Mouse (Mus musculus): ENCODE measurements around the gene Csnk1e. TPM values are rescaled to one million over a fixed set of nuclear protein-coding genes. Genes with fewer than 3 reads are reported as not detected.
"Not testable (repeated sequence)": the region's sequence is repeated elsewhere in the genome, so short reads cannot be mapped to it uniquely, and the experiment has no call there.

The Csnk1e gene
- polyA plus RNA-seq, 1 experiment from 2014 or later: 240 TPM

GRCm38 (mm10) chr15:79473638-79474355 lies 18.4 kb upstream of the Csnk1e start:
- Histone ChIP-seq H3K27ac (ENCODE audit: low read length) (no peak overlapping the region), H3K36me3 (ENCODE audit: control insufficient read depth, insufficient read depth) (no peaks in the 10 kb centered on the region), H3K27me3 (replicated peaks; ENCODE audit: control insufficient read depth, insufficient read depth, low read length) (no peaks in the 10 kb centered on the region), H3K4me2 (ENCODE audit: low read length) (no peak overlapping the region), H3K9me3 (ENCODE audit: control insufficient read depth, low read length) (no peaks in the 10 kb centered on the region), H3K4me1 (replicated peaks; ENCODE audit: control insufficient read depth, insufficient read depth, low read length) (peaks cover 14% of the 10 kb centered on the region), H3K4me3 (replicated peaks; ENCODE audit: low read length) (no peak overlapping the region), H3K9ac (replicated peaks; ENCODE audit: low read depth, low read length) (no peak overlapping the region)
- WGBS: 50% methylated on average over 12 of the region's 12 CpGs
- ATAC-seq: no peak

GRCm38 (mm10) chr15:79473042-79473441 lies 17.7 kb upstream of the Csnk1e start:
- ATAC-seq: no peak
- 90% methylated on average over 5 of the region's 5 CpGs for WGBS
- no peak overlapping the region for H3K27ac ChIP-seq (ENCODE audit: low read length)
- no peak overlapping the region for H3K4me3 ChIP-seq (replicated peaks; ENCODE audit: low read length)
- H3K9me3 ChIP-seq (ENCODE audit: control insufficient read depth, low read length): no peaks in the 10 kb centered on the region
- H3K27me3 ChIP-seq (replicated peaks; ENCODE audit: control insufficient read depth, insufficient read depth, low read length): no peaks in the 10 kb centered on the region
- no peaks in the 10 kb centered on the region for H3K36me3 ChIP-seq (ENCODE audit: control insufficient read depth, insufficient read depth)
- no peak overlapping the region for H3K4me2 ChIP-seq (ENCODE audit: low read length)
- no peak overlapping the region for H3K9ac ChIP-seq (replicated peaks; ENCODE audit: low read depth, low read length)
- H3K4me1 ChIP-seq (replicated peaks; ENCODE audit: control insufficient read depth, insufficient read depth, low read length): peaks cover 14% of the 10 kb centered on the region

GRCm38 (mm10) chr15:79471095-79471494 lies 15.7 kb upstream of the Csnk1e start:
- ATAC-seq: no peak

GRCm38 (mm10) chr15:79470583-79470982 lies 15.2 kb upstream of the Csnk1e start:
- peaks cover 20% of the 10 kb centered on the region for H3K4me1 ChIP-seq (replicated peaks; ENCODE audit: control insufficient read depth, insufficient read depth, low read length)
- H3K27me3 ChIP-seq (replicated peaks; ENCODE audit: control insufficient read depth, insufficient read depth, low read length): no peaks in the 10 kb centered on the region
- ATAC-seq: no peak
- H3K4me3 ChIP-seq (replicated peaks; ENCODE audit: low read length): peak overlapping the region; percentile 26
- WGBS: 33% methylated on average over 17 of the region's 17 CpGs
- no peak overlapping the region for H3K27ac ChIP-seq (ENCODE audit: low read length)
- peak overlapping the region; percentile 42 for H3K4me2 ChIP-seq (ENCODE audit: low read length)
- H3K9ac ChIP-seq (replicated peaks; ENCODE audit: low read depth, low read length): no peak overlapping the region; the same call in 1 of the 2 replicates
- no peaks in the 10 kb centered on the region for H3K36me3 ChIP-seq (ENCODE audit: control insufficient read depth, insufficient read depth)
- no peaks in the 10 kb centered on the region for H3K9me3 ChIP-seq (ENCODE audit: control insufficient read depth, low read length)

More at GRCm38 (mm10) chr15:79471095-79471494, 15.7 kb upstream of the Csnk1e start:
- H3K36me3 ChIP-seq (ENCODE audit: control insufficient read depth, insufficient read depth): no peaks in the 10 kb centered on the region
- H3K4me2 ChIP-seq (ENCODE audit: low read length): peak overlapping the region; percentile 42
- 51% methylated on average over 10 of the region's 10 CpGs for WGBS
- peaks cover 20% of the 10 kb centered on the region for H3K4me1 ChIP-seq (replicated peaks; ENCODE audit: control insufficient read depth, insufficient read depth, low read length)
- H3K4me3 ChIP-seq (replicated peaks; ENCODE audit: low read length): no peak overlapping the region; the same call in 1 of the 2 replicates
- no peaks in the 10 kb centered on the region for H3K27me3 ChIP-seq (replicated peaks; ENCODE audit: control insufficient read depth, insufficient read depth, low read length)
- H3K27ac ChIP-seq (ENCODE audit: low read length): no peak overlapping the region
- H3K9ac ChIP-seq (replicated peaks; ENCODE audit: low read depth, low read length): no peak overlapping the region
- H3K9me3 ChIP-seq (ENCODE audit: control insufficient read depth, low read length): no peaks in the 10 kb centered on the region

- H3K36me3 ChIP-seq (ENCODE audit: control insufficient read depth, insufficient read depth): no peaks in the 10 kb centered on the region
Measured at GRCm38 (mm10) chr15:79469577-79469976, 14.2 kb upstream of the Csnk1e start.

GRCm38 (mm10) chr15:79466601-79467286 lies 11.4 kb upstream of the Csnk1e start:
- peak; percentile 89 for ATAC-seq
- no peak overlapping the region for H3K27ac ChIP-seq (ENCODE audit: low read length)
- H3K4me1 ChIP-seq (replicated peaks; ENCODE audit: control insufficient read depth, insufficient read depth, low read length): peaks cover 18% of the 10 kb centered on the region
- H3K9ac ChIP-seq (replicated peaks; ENCODE audit: low read depth, low read length): no peak overlapping the region
- no peak overlapping the region for H3K4me2 ChIP-seq (ENCODE audit: low read length)
- H3K36me3 ChIP-seq (ENCODE audit: control insufficient read depth, insufficient read depth): no peaks in the 10 kb centered on the region
- no peak overlapping the region for H3K4me3 ChIP-seq (replicated peaks; ENCODE audit: low read length)
- H3K27me3 ChIP-seq (replicated peaks; ENCODE audit: control insufficient read depth, insufficient read depth, low read length): no peaks in the 10 kb centered on the region
- 5% methylated on average over 18 of the region's 18 CpGs for WGBS
- H3K9me3 ChIP-seq (ENCODE audit: control insufficient read depth, low read length): no peaks in the 10 kb centered on the region

More at GRCm38 (mm10) chr15:79469577-79469976, 14.2 kb upstream of the Csnk1e start:
- no peak overlapping the region for H3K4me3 ChIP-seq (replicated peaks; ENCODE audit: low read length)
- H3K9ac ChIP-seq (replicated peaks; ENCODE audit: low read depth, low read length): no peak overlapping the region
- peaks cover 20% of the 10 kb centered on the region for H3K4me1 ChIP-seq (replicated peaks; ENCODE audit: control insufficient read depth, insufficient read depth, low read length)
- H3K27ac ChIP-seq (ENCODE audit: low read length): no peak overlapping the region
- no peaks in the 10 kb centered on the region for H3K9me3 ChIP-seq (ENCODE audit: control insufficient read depth, low read length)
- H3K4me2 ChIP-seq (ENCODE audit: low read length): no peak overlapping the region
- ATAC-seq: no peak
- 72% methylated on average over 5 of the region's 5 CpGs for WGBS
- H3K27me3 ChIP-seq (replicated peaks; ENCODE audit: control insufficient read depth, insufficient read depth, low read length): no peaks in the 10 kb centered on the region

GRCm38 (mm10) chr15:79456546-79456945 lies 1.2 kb upstream of the Csnk1e start:
- 82% methylated on average over 6 of the region's 6 CpGs for WGBS
- no peak for ATAC-seq
- H3K4me2 ChIP-seq (ENCODE audit: low read length): no peak overlapping the region

GRCm38 (mm10) chr15:79456104-79456503 lies 738 bp upstream of the Csnk1e start:
- not testable (repeated sequence) for H3K4me2 ChIP-seq (ENCODE audit: low read length); H3K4me3 ChIP-seq (replicated peaks; ENCODE audit: low read length); H3K9ac ChIP-seq (replicated peaks; ENCODE audit: low read depth, low read length); H3K9me3 ChIP-seq (ENCODE audit: control insufficient read depth, low read length); H3K27ac ChIP-seq (ENCODE audit: low read length); H3K4me1 ChIP-seq (replicated peaks; ENCODE audit: control insufficient read depth, insufficient read depth, low read length); H3K36me3 ChIP-seq (ENCODE audit: control insufficient read depth, insufficient read depth); ATAC-seq; H3K27me3 ChIP-seq (replicated peaks; ENCODE audit: control insufficient read depth, insufficient read depth, low read length)
- 51% methylated on average over 6 of the region's 6 CpGs for WGBS

More at GRCm38 (mm10) chr15:79456546-79456945, 1.2 kb upstream of the Csnk1e start:
- Histone ChIP-seq H3K36me3 (ENCODE audit: control insufficient read depth, insufficient read depth) (no peaks in the 10 kb centered on the region), H3K4me1 (replicated peaks; ENCODE audit: control insufficient read depth, insufficient read depth, low read length) (peaks cover 7% of the 10 kb centered on the region), H3K27me3 (replicated peaks; ENCODE audit: control insufficient read depth, insufficient read depth, low read length) (peaks cover 4% of the 10 kb centered on the region; the same call in 1 of the 2 replicates), H3K27ac (ENCODE audit: low read length) (no peak overlapping the region), H3K9ac (replicated peaks; ENCODE audit: low read depth, low read length) (no peak overlapping the region), H3K9me3 (ENCODE audit: control insufficient read depth, low read length) (no peaks in the 10 kb centered on the region), H3K4me3 (replicated peaks; ENCODE audit: low read length) (no peak overlapping the region)

GRCm38 (mm10) chr15:79453831-79454230 lies 1.5 kb downstream of the Csnk1e start:
- Histone ChIP-seq H3K9ac (replicated peaks; ENCODE audit: low read depth, low read length) (no peak overlapping the region), H3K4me3 (replicated peaks; ENCODE audit: low read length) (no peak overlapping the region), H3K9me3 (ENCODE audit: control insufficient read depth, low read length) (no peaks in the 10 kb centered on the region), H3K27me3 (replicated peaks; ENCODE audit: control insufficient read depth, insufficient read depth, low read length) (no peaks in the 10 kb centered on the region), H3K4me1 (replicated peaks; ENCODE audit: control insufficient read depth, insufficient read depth, low read length) (peaks cover 7% of the 10 kb centered on the region), H3K4me2 (ENCODE audit: low read length) (no peak overlapping the region), H3K36me3 (ENCODE audit: control insufficient read depth, insufficient read depth) (no peaks in the 10 kb centered on the region), H3K27ac (ENCODE audit: low read length) (no peak overlapping the region)
- ATAC-seq: no peak
- WGBS: 90% methylated on average over 4 of the region's 4 CpGs

Data from forebrain, embryonic 16.5 days (tissue).